Mouse (Mus musculus) small intestine, adult 2 months (tissue): ENCODE results near the gene Txn1.

ENCODE experiments used
- CTCF ChIP-seq: fragments of 200-500 bp; IDR thresholded peaks from 2 replicates; pipeline ENCODE4 v1.5.1; 2012; ENCODE audit warnings: low read depth, mild to moderate bottlenecking, control low read depth, inconsistent platforms, low read length, moderate library complexity, mixed read lengths; ENCODE audit not compliant: insufficient replicate concordance, insufficient read length; ENCODE audit errors: extremely low read depth
- POLR2A ChIP-seq: fragments of 200-500 bp; IDR thresholded peaks from 2 replicates; pipeline ENCODE4 v1.6.1; 2012; ENCODE audit warnings: low read depth, mild to moderate bottlenecking, control low read depth, inconsistent platforms, low read length, moderate library complexity

DNA sequence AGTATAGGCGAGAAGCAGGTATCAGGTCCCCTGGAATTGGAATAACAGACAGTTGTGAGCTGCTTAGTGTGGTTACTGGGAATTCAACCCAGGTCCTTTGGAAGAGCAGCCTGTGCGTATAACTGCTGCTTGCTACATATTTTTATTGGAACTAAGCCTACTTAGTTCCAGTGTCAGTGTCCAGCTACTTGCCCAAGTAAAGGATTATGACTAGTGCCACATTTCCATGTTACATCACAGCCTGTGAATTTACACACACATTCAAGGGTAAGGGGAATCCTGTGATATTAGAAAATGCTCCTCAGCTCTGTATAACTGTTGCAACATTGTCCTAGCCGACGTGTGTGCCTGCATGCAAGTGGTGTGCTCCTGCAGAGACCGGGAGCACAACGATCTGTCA lies 18.9 kb downstream of the Txn1 start:
- TF ChIP-seq CTCF (no peak), POLR2A (no peak)
